Mouse (Mus musculus) cerebellum, postnatal 25 days (tissue): Measurements from ENCODE around the gene Nptxr.
A peak's percentile ranks its signal among the peaks of the same experiment; 100 is the strongest.

Experiments
- DNase-seq, 2 experiments: peaks; one replicate each; pipeline ENCODE4 v3.0.0; 2021; ENCODE audit warnings: mixed read lengths in 2 of 2

Gene Nptxr

DNA sequence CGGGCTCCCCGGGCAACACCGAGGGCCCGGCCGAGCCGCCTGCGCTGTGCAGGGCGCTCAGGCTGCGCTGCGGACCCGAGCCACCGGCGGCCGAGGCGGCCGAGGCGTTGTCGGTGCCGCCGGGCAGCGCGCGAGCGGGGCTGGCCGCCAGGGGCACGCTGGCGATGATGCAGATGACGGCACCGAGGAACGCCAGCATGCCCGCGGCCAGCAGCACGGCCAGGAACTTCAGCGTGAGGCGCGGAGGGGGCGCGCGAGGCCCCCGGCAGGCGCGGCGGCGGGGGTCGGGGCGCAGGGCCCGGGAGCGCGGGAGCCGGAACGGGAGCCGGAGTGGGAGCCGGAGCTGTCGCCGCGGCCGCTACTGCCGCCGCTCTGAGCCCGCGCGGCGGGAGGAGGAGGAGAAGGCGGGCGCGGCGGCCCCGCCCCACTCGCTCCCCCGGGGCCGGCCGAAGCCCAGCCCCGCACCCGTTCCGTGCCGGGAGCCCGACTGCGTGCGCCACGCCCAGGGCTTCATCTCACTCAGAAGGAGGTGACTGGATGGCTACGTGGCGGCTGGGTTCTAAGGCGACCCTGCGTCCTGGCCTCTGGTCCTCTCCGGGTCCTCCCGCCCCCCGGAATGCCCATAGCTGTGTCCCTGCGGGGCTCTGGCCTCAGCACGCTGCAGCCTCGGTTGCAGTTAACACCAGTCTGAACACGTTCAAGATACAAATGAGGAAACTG lies at the start of gene Nptxr:
Gene Nptxr, minus strand, starts transcription at position 415 of the 720 bp plus-strand sequence.
- peak; percentile 86 to 90 for DNase-seq

DNA sequence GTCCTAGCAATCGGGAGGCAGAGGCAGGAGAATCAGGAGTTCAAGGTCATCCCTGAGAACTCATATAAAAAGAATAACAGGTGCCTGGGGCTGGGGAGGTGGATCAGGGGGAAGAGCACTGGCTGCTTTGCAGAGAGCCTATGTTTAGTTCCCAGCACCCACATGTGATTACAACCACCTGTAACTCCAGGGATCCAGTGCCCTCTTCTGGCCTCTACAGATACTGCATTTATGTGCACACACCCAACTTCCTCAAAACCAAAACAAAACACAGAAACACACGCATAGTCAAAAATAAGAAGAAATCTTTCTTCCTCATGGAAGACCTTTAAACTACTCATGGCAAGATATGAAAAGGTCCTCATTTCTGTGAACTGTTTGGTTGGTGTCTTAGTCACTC lies 45.6 kb upstream of the Nptxr start:
- DNase-seq: no peak

GRCm38 (mm10) chr15:79847100-79847499 lies 42.5 kb upstream of the Nptxr start:
- DNase-seq: peak; percentile 14 to 36

DNA sequence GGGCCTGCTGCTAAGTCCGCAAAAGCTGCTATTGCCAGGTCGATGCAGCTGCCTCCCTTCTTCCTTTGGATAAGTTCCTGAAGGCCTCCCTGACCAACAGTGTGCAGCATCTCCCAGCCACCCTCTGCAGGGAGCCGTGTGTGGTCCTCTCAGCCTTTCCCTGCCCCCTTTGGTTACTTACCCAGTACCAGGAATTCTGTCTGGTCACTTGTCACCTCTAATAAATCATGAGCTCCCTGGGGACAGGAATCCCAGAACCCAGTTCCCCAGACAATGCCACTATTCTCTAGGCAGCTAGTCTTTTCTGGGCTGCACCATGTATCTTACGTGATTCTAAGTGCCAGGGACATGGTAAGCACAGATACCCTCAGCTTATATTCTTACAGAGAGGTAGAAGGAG lies 41.4 kb upstream of the Nptxr start:
- no peak for DNase-seq

DNA sequence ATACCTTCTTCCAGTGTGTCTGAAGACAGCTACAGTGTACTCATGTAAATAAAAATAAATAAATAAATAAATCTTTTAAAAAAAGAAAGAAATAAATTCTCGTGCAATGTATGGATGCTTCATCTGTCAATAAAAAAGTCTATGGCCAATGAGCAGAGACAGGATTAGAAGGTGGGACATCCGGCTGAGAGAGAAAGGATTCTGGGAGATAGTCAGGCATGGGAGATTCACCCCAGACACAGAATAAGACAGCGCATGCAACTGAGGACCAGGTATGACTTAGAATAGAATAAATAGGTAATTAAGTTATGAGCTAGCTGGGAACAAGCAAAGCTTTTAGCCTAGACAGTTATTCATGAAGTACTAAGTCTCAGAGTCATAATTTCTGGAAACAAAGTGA lies 38.4 kb upstream of the Nptxr start:
- DNase-seq: no peak

DNA sequence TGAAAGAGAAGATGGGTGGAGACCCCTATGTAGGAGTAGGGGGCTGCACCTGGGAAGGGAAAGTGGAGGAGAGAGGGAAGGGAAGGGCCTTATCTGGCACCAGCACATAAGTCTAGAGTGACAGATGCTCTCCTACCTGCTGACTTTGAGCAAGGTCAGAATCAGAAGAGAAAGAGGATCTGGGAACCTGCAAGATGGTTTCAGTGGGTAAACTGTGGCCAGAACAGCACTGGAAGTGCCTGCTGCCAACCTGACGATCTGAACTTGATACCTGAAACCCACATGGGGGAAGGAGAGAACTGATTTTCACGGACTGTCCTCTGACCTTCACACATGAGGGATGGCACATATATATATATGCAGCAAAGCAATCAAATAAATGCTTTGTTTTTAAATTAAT lies 35.7 kb upstream of the Nptxr start:
- no peak for DNase-seq

DNA sequence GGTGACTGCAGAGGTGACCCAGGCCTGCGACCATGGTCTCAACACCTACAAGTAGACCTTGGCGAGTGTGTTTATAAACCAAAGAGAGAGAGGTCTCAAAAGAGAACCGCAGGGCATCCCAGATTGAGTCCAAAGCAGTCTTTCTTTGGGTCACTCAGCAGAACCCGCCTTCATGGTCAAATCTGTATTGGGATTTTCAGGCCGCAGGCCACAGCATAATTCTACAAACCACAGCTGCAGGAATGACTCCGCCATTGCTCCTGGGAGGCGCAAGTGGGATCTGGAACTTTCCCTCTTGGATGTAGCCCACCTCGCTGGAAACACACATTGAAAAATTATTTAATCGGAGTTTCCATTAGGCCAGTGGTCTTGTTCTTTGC lies 30.3 kb upstream of the Nptxr start:
- peak in 1 of 2 experiments; percentile 35 for DNase-seq

DNA sequence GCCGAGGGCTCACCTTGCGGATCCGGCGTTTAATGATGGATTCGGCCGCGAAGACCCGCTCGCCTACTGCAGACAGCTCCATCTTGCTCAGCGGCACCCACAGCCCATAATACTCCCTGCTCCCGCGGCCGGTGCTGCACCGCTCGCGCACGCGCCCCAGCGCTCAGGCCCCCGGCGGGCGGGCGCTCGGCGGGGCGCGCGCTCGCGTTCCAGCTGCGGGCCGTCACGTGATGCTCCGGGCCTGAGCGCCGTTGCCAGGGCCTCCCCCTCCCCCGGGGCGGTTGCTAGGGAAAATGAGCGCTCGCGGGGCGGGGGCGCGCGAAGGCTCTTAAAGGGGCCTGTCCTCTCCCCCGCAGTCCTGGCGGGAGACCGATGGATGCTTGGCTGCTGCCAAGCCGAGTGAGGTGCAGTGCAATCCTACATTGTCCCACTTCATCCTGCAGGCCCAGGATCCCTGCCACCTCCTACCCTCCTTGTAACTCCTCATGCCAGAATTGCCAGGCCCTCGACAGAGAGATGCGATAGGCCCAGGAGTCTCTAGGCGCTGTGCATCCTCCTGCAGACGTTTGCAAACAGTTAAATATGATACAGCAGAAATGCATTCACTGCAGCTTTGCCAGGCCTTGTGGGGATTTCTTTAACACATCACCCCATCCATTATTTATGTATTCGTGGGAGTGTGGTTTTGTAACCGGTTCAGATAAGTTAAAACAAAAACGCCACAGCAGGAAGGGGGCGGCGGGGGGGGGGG lies 29.7 kb upstream of the Nptxr start, which contains the start of the genes Npcd and Cbx6:
Gene Npcd, minus strand, starts transcription at position 108 of the 751 bp plus-strand sequence.
Gene Cbx6, minus strand, starts transcription at position 559 of the 751 bp plus-strand sequence.
- peak; percentile 99 to 100 for DNase-seq

DNA sequence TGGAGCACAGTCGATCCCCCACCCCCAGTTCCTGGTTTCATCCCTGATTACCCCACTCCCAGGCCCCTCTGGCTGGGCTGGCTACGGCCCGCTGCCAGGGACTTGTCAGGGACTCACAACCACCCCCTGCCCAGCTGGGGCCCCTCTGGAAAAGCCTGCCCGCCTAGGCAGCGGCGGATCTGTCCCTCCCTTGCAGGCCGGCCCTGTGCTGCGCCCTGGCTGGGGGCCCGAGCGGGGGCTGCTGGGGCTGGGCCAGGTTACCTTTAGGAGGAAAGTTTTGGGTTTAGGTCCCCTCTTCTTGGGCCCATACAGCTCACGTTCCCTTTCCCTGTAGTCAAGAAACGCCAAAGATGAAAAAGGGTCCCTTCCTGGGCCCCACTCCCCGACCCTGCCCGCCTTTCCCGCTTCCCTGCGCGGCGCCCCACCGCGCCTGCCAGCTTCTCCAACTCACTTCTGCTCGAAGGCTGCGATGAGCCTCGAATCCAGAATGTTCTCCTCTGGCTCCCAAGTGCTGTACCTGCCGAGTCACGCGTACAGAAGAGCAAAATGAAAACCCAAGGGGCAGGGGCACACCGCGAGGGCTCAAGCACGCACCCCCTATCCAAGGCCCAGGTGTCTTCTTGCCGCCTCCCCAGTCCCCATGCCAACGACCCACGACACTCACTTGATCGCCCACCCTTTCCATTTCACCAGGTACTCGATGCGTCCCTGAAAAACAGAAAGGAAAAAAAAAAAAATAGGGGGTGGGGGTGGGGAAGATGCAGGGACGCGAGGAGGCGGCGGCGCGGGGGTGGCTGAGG lies 28.9 kb upstream of the Nptxr start:
- peak; percentile 69 to 71 for DNase-seq

DNA sequence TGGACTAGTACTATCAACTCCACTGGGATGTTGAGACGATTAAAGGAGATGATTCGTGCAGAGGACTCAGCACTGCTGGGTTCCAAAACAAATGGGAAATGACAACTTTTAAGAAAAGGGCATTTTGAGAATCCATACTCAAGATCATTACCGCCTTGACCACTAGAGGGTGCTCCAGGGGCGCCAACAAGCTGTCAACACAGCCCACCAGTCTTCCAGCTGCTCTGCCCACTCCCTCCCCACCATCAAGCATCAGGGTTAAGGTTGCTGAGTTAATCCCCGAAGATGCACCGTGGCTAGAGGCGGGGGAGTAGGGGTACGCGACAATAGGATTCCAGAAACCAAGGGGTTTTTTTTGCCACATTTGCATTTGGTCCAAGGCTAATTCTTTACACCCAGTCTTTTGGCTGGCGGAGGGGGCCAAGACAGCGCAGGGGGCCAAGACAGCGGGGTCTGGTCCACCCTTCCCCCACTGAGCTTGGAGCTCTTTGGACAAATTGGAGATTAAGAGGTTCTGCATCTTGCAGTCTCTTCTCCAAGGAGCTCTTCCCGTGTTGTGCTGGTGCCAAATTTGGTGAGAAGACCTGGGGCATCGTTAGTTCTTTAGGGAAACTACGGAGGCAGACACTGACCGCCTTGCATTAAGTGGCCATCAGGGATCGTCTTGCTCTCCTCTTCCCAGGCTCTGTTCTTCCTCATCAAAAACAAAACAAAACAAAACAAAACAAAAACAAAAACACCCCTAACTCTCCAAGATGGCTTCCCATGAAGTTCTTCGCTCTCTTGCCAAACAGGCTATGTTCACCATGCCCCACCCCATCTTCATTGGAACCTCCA lies 27.7 kb upstream of the Nptxr start:
- peak; percentile 81 to 89 for DNase-seq

GRCm38 (mm10) chr15:79830388-79830787 lies 25.8 kb upstream of the Nptxr start:
- peak; percentile 84 to 87 for DNase-seq

DNA sequence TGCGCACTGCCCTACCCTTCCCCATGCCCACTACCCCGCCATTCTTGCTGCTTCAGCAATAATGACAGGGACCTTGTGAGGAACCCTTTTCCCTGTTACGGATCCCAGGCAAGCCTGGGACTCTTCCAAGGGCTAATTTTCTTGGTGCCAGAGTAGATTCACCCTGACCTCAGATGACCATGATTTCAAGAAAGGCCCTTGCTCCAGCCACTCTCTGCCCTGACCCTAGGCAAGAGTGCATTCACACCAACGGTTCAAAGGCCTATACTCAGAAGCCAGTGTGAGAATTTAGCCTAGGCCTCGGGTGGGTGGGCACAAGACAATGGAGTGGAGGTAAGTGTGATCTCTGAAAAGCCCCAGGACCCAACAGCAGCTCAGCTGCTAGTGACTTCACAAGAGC lies 24.9 kb upstream of the Nptxr start:
- DNase-seq: peak in 1 of 2 experiments; percentile 36

GRCm38 (mm10) chr15:79828366-79829035 lies 23.9 kb upstream of the Nptxr start:
- peak; percentile 81 to 84 for DNase-seq

GRCm38 (mm10) chr15:79827778-79828210 lies 23.2 kb upstream of the Nptxr start:
- peak in 1 of 2 experiments; percentile 64 for DNase-seq

- peak; percentile 48 to 56 for DNase-seq
Observed at GRCm38 (mm10) chr15:79827061-79827777, 22.7 kb upstream of the Nptxr start.

GRCm38 (mm10) chr15:79826221-79826935 lies 21.8 kb upstream of the Nptxr start:
- DNase-seq: peak; percentile 46 to 52

DNA sequence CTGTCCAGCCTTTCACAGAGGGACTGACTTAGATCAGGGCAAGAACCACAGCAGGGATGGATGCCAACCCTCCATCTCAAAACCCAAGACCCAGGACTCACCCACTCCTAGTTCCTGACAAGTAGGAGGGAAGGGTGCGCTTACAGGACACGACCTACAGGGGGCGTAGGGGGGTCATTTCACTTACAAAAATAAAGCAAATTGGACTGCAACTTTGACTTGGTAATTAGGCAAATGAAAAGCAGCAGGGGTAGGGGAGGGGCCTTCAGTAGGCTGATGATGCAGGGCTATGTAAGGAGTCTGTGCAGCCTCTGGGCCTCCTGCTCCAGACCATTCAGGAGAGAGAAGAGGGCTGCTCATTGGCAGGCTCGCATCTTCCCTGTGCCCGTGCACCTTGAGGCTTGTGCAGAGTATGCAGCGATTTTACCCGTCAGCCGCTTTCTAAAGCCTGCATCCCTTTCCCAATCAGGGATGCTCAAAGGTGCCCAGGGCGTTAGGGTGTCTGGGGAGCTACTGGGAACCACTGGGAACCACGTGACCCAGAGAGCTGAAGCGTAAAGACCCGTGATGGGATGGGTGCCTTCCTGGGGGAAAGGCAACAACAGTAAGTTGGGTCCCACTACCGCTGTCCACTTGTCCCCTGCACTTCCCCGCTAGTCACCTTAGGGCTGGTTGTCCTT lies 20.7 kb upstream of the Nptxr start:
- peak; percentile 55 for DNase-seq

DNA sequence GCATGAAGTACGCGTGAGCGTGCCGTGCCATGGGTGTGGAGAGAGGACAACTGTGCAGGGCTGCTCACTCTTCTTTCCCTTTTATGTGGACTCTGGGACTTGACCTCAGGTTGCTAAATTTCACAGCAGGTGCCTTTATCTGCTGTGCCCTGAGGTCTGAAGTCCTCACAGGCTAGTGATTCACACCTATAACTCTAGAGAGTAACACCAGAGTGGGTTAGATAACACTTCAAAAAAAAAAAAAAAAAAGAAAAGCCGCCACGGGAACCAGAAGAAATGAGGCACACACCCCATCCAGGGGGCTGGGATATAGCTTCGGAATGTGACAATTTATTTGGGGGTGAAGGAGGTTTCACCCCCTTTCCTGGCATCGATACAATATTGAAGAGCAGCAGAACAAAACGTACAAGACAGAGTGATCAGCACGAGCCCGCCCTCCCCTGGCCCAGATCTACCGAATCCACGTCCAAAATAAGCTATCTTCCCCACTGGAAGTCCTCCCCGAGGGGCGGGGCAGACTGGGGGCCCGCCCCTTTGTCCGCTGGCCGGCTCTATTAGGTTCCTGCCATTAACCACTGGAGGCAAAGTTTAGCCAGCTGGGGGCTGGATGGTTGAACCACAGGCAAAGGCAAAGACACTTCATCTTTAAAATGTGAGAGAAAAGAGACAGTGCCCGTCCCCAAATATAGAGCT lies 19.2 kb upstream of the Nptxr start:
- peak; percentile 34 to 54 for DNase-seq
